Mouse (Mus musculus): ENCODE measurements at regions not wholly inside any gene's neighbourhood (a gene's known extent, or its start where the extent isn't known, plus 50 kb on each side); places are given as distances from the start of the nearest gene placed in this dataset.

GRCm38 (mm10) chr8:93591608-93592301 lies 56.1 kb upstream of the Ces5a start:
- no peak for DNase-seq (ENCODE audit: low read depth)

GRCm38 (mm10) chr8:93592302-93592651 lies 56.6 kb upstream of the Ces5a start:
- DNase-seq (ENCODE audit: low read depth): no peak

DNA sequence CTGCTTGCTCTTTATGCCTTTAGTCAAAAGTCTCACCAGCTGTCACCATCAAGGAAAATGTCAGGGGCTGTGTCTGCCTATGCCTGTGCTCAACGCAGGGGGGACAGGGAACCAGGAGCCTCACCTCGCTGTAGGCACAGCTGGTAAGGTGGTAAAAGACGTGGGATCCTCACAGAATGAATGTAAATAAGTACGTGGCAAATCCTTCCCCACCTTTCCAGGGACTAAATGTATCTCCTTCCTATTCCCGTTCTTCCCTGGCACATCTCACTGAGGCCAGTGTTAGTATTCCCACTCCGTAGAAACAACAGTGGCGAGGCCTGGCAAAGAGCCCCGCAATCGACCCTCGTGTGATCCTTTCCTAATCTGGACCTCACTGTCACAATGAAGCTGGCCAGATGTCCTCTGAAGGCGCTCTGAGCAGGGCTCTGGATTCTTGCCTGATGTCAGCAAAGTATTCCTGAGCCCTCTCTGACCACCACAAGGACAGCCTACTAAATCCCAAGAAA lies 63.0 kb upstream of the Ces5a start:
- no peak for DNase-seq (ENCODE audit: low read depth)

DNA sequence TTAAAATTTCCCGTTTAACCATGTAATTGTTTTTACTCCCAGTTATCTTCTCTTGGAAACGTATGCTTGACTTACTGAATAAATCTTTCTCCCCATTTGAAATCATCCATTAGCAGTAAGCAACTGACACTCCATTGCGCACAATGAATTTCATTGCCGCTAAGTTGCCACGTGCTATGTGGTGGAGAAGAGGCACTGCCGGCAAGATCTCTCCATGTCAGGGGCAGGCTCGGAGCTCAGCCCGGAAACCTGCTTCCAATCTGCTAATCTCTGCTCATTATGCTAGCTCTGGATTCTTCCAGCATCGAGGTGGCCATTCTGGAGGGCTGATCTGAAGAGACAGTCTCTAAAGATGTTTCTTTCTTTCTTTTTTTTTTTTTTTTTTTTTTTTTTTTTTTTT lies 63.7 kb upstream of the Ces5a start:
- no peak for DNase-seq (ENCODE audit: low read depth)

DNA sequence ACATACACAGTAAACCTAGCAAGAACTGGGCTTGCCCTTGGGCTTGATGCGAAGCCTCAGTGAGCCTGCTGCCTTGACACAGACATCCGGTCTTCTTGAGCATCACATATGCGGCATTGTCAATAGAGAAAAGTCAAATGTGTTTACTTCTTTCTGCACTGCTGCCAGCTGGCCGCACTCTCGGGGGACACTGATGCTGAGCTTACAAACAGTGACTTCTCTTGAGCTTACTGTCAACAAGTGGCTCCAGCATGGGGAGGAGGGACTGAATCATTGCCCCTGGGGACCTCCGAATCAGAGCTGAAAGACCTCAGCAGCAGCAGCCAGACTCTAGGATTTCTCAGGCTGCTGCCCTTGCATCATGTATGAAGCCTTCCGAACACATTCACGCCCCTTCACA lies 64.1 kb upstream of the Ces5a start:
- DNase-seq (ENCODE audit: low read depth): no peak

- no peak for DNase-seq (ENCODE audit: low read depth)
Observed at GRCm38 (mm10) chr8:93626807-93627526, 91.3 kb upstream of the Ces5a start.

DNA sequence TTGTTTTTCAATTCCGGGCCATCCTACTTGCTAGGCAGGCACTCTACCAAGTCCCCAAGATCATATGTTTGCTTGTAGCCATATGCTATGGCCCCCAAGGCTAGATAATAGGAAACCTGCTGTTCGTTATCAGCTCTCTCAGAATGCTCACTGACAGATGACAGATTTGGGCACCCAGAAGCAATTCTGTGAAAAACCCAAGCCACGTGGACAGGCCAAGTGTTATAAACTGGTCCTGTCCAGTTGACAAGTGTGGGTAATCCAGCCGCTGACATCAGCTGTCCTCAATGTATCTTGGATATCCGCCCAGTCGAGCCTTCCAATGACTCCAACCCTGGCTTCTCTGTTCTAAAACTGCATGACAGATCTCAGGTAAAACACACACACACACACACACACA lies 92.0 kb upstream of the Ces5a start:
- no peak for DNase-seq (ENCODE audit: low read depth)

GRCm38 (mm10) chr8:93632896-93633295 lies 97.3 kb upstream of the Ces5a start:
- no peak for DNase-seq (ENCODE audit: low read depth)

GRCm38 (mm10) chr8:93642770-93643169 lies 107.1 kb upstream of the Ces5a start:
- DNase-seq (ENCODE audit: low read depth): no peak

- no peak for DNase-seq (ENCODE audit: low read depth)
Observed at GRCm38 (mm10) chr8:93643471-93644215, 108.0 kb upstream of the Ces5a start.

- DNase-seq (ENCODE audit: low read depth): no peak
Observed at GRCm38 (mm10) chr8:93653421-93653820, 117.8 kb upstream of the Ces5a start.

DNA sequence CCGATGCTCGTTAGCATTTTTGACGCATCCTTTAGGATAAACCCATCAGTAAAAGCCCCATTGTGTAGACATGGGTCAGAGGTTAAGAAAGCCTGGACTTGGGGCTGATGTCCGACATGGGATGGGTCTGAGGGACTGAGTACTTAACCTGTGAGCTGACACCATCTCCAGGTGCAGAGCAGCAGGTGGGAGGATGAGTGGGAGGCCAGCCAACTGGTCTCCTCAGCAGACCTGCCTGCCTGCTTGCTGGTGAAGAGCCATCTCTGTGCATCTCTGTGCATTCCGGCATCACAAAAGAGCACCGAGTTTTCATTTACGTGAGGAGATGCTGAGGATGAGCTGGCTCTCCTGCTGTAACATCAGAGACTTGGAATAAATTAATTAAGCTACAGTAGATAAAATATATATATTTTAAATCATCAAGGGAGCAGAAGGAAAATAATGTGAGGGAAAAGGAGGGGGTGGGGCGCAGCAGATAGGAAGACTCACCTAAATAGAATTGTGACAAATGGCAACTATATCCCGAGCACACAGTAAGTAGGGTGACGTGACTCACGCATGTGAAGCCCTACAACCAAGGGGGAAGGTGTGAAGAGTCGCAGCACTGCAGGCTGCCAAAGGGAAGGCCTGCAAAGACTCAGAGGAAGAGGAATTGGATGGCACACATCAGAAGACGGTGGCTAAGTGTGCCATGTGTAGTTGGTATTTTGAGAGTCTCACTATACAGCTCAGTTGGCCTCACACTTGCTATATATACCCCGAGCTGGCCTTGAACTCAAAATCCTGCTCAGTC lies 118.5 kb upstream of the Ces5a start:
- DNase-seq (ENCODE audit: low read depth): no peak

- no peak for DNase-seq (ENCODE audit: low read depth)
Observed at GRCm38 (mm10) chr8:93655752-93656151, 120.1 kb upstream of the Ces5a start.

- peak; percentile 2 for DNase-seq (ENCODE audit: low read depth)
Observed at GRCm38 (mm10) chr8:93661739-93662138, 126.1 kb upstream of the Ces5a start.

GRCm38 (mm10) chr8:93662219-93662618 lies 126.6 kb upstream of the Ces5a start:
- no peak for DNase-seq (ENCODE audit: low read depth)

- DNase-seq (ENCODE audit: low read depth): no peak
Observed at GRCm38 (mm10) chr8:93663851-93664250, 128.2 kb upstream of the Ces5a start.

GRCm38 (mm10) chr8:93668306-93668705 lies 132.7 kb upstream of the Ces5a start:
- DNase-seq (ENCODE audit: low read depth): no peak

DNA sequence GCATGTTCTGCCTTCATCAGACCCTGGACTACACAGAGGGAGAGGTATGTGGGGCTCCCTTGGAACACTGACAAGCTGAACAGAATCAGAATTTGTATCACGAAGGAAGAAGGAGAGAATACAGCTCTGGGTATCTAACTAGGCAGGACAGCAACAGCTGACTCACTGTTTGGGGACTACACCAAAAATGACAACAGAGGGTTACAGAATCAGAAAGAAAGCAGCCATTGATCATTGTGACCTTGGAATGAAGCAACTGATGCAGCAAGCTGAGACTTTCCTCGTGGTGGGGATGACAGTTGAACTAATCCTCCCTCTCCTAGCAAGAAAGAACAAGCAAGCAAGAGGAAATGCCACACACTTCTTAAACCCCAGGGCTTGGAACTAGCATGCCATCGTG lies 135.0 kb upstream of the Gnao1 start:
- no peak for DNase-seq (ENCODE audit: low read depth)

DNA sequence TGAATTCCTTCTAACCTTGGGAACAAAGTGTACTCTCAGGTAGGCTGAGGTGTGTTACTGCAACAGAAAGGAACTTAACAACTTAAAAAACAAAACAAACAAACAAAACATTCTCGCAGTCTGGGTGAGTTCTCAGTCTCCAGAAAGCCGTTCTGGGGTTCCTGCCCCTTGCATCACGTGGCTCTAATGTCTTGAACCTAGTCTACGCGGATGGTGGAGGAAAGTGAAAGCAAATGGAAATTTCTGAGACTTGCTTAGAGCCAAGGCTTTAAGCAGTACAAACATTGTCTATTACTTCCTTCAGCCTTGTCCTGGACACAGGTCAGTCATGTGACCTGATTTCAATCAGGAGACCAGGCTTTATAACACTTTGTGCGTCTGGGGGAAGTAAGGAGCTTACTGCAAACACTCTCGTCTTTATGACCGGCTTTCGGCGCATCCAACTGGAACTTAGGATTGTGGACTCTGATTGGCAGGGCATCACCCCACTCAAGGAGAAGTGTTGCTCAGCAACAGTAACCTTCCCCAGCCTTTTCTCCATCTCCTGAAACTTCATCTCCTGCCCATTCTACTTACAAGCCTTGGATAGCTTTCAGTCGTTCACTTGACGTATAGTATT lies 125.9 kb upstream of the Gnao1 start:
- no peak for DNase-seq (ENCODE audit: low read depth)

DNA sequence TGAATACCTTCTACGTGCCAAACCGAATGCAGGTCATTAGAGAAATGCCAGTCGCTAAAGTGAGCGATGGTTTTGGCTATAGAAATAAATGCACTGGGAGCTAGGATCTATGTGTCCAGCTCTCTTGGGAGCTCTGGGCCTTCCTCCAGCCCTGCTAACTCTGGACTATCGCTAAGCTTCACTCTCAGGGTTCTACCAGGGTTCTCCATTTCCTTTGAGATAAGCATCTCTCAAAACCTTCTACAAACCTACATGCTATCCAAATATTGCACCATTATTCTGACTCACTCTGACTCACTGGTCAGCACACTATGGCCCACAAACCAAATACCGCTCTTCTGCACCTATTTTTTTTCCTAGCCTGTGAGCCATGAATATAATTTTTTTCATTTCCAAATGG lies 125.4 kb upstream of the Gnao1 start:
- DNase-seq (ENCODE audit: low read depth): no peak

- DNase-seq (ENCODE audit: low read depth): no peak
Observed at GRCm38 (mm10) chr8:93688845-93689244, 120.9 kb upstream of the Gnao1 start.
